Mouse (Mus musculus) heart, postnatal 10 days (tissue): ENCODE measurements at regions not wholly inside any gene's neighbourhood (a gene's known extent, or its start where the extent isn't known, plus 50 kb on each side); places are given as distances from the start of the nearest gene placed in this dataset.
"Not testable (repeated sequence)": the region's sequence is repeated elsewhere in the genome, so short reads cannot be mapped to it uniquely, and the experiment has no call there.

Experiments
- DNase-seq, 2 experiments: peaks; one replicate each; pipeline ENCODE4 v3.0.0; 2021
- intact Hi-C: fragments of 180-260 bp; cut with DNase I; formaldehyde crosslinking; loops from one replicate; pipeline ENCODE4 v1.15.1; 2025

DNA sequence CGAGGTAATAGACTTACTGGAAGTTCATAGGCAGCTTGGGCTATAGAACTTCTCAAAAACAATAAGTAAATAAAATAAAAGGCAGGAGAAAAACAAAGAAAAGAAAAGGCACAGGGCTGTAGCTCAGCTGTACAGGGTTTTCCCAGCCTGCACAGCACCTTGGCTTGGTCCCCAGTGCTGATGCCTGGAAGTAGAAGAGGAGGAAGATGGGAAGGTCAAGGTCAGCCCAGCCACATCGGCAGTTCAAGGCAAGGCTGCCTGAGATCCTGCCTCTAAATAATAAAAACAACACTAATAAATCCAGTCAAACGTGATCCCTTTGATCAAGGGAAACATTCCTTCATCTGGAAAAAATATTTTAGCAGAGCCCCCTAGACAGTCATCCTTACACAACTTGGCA lies 103.1 kb downstream of the Cenpf start:
- intact Hi-C loops, result no loop called here
- no peak for DNase-seq

DNA sequence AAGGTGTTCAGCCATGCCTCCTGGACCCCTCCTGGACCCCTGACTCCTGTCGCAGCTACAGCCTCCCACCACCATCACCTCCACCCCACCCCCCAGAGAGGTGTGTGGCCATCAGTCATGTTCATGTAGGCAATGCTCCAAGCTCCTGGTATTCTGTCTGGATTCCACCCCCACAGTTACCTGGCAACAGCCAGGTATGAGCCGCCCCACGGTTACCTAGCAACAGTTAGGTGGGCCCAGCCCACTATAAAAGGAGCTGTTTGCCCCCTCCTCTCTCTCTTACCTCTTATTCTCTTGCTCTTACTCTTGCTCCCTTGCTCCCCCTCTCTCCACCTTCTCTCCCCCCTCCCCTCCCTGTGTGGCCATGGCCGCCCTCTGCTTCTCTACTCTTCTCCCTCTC lies 106.5 kb downstream of the Cenpf start:
- DNase-seq, result no peak
- intact Hi-C loops, result no loop called here

DNA sequence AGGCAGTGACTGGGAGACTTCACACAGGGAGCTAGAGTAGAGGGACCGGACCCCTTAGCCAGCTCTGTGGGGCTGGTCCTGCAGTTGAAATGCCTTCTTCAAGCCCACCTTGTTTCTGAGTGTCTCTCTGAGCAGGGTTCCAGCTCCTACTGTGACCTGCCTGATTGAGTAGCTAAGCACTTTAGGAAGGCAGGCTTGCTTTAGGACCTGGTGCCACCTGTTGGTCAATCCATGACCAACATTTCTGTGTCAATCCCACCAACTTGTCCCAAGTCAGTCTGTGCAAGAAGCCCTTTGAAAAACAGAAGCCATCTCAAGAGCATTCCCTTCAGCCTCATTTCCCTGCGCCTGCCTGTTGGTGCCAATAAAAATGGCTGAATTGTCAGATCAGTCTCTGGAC lies 108.5 kb downstream of the Cenpf start:
- intact Hi-C loops, result loop anchor here (1.0 to 5.0 kb wide), 3 partner anchors 262 to 551 kb away; no protein-coding TSS in a partner anchor
- peak; percentile 68 to 74 for DNase-seq

DNA sequence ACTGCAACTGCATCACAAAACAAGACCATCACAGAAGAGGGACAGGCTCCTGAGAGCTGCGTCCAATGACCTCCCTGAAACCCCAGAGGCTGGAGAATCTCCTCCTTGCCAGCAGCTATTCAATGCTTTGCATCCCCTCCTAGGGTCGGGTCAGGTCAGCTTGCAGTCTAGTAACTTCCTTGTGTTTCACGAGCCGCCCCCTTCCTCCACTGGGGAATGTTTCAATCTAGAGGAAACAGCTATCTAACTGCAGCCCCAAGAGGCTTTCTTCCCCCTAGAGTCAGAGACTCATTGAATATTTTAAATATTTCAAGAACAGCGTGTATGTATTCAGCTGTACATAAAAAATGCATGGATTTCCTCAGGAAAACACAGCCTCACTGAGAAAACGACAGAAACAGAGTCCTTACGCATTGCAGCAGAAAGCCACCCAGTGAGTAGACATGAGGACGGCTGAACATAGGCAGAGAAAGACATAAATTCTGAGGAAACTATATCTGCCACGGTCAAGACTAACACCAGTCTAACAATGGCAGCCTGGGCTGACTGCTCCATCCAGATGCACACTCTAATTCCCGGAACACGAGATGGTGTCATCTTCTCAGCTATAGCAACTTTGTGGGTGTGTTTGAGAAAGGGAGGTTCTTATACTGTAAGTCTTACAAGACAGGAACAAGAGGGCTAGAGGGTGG lies 111.4 kb downstream of the Cenpf start:
- intact Hi-C loops, result loop anchor here (5.0 kb wide), 2 partner anchors 259 to 329 kb away; no protein-coding TSS in a partner anchor

DNA sequence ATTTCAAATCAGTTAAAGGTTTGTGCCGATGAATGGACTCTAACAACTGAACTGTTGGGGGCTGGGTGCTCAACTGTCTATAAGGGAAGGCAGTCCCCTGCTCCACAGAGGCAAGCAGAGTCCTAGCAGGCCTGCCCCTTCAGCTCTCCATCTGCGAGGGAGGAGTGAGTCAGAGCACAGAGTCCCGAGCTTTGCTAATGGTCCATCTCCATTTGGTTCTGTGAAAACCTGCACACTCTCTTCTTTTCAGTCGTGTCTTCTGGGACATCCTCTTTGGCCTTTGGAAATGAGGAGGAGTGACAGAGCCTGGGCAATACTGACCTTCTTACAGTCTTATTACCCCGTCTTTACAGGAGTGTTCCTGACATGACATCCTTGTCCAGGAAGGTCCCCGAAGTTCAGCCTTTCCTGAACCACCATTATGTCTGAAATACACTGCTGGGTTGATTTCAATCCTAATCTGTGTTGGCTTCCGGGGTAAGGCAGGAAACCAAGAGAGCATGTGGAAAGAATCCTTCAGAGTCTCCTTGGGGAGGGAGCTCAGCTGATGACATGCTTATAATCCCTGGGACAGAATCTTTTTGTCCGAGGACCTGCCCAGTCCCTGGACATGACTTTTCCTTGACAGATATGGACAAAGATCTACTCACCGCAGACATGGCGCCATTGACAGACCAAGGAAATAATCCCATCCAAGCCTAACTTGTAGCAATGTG lies 112.2 kb downstream of the Cenpf start:
- DNase-seq, result peak; percentile 51 to 64
- intact Hi-C loops, result loop anchor here (5.0 kb wide), 2 partner anchors 258 to 328 kb away; no protein-coding TSS in a partner anchor

More for the DNA sequence above, 111.4 kb downstream of the Cenpf start:
- DNase-seq, result peak; percentile 67 to 71

DNA sequence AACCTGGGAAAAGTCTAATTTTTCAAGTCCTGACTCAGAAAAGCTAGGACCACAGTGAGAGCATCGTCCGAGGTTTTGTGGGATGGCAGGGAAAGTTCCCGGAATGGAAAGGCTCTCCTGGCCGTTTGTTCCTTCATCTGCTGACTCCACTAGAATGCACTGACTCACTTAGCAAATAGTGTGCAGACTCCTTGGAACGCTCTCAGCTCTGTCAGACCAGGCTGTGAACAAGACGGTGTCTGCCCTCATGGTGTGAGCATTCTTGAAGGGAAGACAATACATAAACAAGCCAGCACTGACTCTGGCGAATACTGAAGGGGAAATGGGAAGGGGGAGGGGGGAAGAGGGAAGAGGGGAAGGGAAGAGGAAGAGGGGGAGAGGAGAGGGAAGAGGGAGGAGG lies 121.4 kb downstream of the Cenpf start:
- intact Hi-C loops, result no loop called here

DNA sequence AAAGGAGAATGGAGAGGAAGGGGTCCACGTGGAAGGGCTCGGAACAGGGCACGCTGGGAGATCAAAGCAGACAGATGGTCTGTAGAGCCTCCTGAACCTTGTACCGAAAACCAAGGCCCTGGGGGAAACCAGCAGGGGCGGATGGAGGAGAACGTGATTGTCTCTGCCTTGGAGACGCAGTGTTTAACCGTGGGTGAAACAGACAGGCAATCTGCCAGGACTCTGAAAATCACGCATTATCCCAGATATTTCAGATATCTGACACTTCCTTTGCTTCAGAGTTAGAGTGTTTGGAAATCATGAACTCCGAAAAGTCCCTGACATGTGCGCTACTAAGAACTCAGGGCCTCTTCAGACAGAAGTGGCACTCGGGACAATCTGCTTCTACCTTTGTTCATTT lies 126.1 kb downstream of the Cenpf start:
- DNase-seq, result no peak
- intact Hi-C loops, result no loop called here

More for the DNA sequence above, 121.4 kb downstream of the Cenpf start:
- no peak for DNase-seq

DNA sequence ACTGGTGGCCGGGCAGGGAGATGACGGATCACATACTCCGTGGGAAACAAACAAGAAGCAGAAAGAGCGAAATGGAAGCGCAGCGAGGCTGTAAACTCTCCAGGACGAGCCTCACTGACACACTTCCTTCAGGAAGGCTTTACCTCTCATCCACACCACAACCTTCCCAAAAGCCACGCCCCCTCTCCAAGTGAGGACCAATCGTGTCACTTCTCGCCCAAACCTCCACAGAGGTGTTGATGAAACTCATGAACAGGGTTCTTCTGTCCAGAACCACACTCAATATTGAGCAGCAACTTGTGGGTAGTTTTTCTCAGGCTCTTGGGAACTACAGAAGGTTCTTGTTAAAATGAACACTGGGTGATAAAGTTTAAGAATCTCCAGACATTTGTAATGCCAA lies 127.3 kb downstream of the Cenpf start:
- no peak for DNase-seq
- intact Hi-C loops, result no loop called here

DNA sequence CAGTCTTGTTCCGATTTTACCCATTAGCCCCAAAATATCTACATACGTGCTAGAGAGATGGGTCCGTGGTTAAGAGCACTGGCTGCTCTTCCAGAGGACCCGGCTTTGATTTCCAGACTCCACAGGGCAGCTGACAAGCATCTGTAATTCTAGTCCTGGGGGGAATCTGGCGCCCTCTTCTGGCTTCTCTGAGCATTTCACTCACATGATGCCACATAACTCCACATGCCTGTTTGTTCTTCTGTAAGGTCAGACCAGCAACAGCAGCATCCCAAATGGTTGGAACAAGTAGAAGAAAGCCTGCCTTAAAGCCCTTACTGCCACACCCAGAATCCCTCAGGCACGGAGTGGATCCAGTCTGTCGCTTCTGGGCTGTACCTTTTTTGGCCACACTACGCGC lies 137.0 kb downstream of the Cenpf start:
- intact Hi-C loops, result no loop called here
- no peak for DNase-seq

DNA sequence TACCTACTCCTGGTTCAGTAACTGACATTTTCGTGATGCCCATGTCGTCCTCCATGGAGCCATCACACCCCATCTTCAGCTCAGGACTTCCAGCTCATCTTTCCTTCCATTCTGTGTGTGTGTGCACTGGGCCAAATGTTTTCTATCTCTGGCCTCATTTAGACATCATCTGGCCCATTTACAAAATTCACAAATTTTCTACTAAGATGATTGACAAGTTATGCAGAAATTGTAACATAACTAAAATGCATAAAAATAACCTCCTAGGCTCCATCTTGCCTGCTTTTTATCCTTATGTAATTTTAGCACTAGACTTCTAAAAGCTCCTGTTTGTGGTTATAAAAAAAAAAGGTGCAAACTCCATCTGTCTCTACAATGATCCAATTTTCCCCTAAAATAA lies 130.8 kb upstream of the Kcnk2 start:
- intact Hi-C loops, result no loop called here

DNA sequence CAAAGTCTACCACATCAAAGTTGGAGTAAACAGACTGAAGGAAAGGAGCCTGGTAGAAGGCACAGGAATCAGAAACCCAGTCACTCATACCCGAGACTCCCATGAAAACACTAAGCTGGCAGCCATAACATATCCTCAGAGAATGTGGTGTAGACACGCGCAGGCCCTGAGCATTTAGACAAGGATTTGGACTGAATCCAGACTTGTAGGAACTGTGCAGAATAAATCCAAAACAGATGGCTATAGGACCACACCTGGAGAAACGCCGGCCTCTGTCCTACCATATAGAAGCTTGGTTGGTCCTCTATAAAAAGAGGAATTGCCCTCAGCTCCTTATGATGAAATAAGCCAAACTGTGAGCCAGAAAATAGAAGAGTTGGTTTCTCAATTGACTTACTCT lies 124.3 kb upstream of the Kcnk2 start:
- intact Hi-C loops, result no loop called here
- no peak for DNase-seq

More for the DNA sequence above, 130.8 kb upstream of the Kcnk2 start:
- DNase-seq, result no peak

DNA sequence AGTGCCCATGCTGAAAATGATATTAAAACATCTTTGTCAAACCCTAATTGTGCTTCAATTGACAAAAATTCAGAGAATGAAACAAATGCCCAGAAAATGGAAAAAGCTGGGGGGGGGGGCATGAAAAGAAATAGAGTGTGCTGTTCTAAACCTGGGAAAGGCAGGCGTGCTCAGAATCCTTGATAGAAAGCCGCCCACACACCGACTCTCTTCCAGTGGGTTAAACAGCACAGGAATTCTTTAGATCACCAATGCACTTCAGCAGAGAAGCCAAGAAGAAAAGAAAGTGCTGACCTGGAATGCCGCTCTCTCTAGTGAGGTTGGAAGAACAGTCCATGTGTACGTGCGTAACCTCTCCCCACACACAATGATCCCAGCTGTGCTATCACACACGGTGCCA lies 113.4 kb upstream of the Kcnk2 start:
- DNase-seq, result no peak
- intact Hi-C loops, result no loop called here

DNA sequence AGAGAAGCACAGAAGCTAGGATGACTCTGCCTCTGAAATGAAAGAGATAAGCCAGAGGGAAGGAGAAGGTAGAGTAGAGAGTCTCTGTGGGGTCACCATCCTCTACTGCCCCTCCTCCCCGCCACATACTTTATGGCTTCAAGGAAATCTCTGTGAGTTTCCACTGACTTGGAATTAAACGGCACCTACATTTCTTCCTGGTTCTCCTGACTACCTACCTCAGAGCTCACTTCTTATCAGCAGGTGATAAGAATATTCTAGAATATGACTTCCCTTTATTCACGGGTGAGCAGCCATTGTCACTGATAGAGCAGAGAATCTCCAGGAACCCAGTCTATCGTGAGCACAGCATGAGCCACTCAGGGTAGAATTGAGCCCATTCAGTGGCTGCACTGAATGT lies 111.3 kb upstream of the Kcnk2 start:
- intact Hi-C loops, result no loop called here
- DNase-seq, result no peak

DNA sequence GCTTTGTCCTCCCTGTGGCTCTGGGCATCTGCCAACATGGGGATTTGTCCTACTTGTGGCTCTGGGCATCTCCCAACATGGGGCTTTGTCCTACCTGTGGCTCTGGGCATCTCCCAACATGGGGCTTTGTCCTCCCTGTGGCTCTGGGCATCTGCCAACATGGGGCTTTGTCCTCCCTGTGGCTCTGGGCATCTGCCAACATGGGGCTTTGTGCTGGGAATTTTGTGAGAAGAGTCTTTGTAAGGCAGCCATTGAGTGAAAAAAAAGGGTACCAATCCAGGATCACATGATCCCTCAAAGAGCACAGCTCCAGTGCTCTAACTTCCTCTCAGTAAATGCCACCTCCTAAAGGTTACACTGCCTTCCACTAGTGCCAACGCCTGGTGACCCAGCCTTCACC lies 105.2 kb upstream of the Kcnk2 start:
- DNase-seq, intact Hi-C loops: not testable (repeated sequence)

DNA sequence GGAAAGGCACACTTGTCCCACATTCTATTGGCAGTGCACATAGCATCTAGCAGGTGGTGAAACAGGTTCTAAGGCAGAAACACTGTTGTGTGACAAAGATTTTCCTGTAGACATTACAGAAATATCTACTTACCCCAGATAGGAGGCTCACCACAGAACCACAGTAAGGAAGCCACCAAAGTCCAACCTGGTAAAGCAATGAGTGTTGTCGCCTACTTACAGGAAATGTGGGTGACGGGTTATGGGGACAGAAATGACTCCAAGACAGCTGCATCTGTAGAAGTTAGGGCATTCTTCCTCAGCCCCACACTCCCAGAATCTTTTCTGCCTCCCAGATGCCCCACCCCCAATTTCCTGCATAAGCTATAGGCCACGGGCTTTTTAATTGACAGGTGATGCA lies 97.6 kb upstream of the Kcnk2 start:
- intact Hi-C loops, result no loop called here
- DNase-seq, result no peak

DNA sequence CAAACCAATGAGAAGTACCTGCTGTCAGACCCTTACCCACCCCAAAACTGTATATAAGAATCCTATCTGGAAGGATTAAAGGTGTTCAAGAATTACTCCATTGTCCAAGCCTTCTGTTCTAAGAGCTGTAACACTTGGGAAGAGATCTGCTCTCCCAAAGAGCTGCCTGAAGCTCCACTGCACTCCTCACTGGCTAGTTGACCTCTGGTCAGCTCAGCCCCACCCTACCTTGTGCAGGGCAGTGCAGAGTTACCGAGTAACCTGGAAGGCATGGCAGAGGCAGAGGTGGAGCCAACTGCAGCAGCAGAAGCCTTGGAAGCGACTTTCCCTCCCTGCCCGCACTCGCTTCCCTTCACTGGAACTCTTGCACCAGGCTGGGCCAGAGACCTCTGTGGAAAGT lies 97.1 kb upstream of the Kcnk2 start:
- intact Hi-C loops, result no loop called here

DNA sequence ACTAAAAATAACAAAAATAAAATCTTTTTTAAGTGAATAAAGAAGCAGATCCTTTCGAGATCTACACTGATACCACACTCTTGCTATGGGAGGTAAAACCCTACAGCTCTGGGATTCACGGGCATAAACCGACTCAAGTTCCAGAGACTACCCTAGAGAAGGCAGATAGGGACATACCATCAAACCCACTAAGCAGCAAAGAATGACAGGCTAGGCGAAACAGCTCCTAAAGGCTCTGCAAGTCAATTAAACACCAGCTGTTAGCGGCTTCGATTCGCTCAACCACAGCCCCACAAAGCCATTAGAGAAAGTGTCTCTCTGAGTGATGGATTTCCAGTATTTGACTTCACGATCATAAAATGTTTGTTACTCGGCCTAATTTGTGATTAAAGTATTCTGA lies 95.0 kb upstream of the Kcnk2 start:
- intact Hi-C loops, result no loop called here
- no peak for DNase-seq

More for the DNA sequence above, 97.1 kb upstream of the Kcnk2 start:
- no peak for DNase-seq

DNA sequence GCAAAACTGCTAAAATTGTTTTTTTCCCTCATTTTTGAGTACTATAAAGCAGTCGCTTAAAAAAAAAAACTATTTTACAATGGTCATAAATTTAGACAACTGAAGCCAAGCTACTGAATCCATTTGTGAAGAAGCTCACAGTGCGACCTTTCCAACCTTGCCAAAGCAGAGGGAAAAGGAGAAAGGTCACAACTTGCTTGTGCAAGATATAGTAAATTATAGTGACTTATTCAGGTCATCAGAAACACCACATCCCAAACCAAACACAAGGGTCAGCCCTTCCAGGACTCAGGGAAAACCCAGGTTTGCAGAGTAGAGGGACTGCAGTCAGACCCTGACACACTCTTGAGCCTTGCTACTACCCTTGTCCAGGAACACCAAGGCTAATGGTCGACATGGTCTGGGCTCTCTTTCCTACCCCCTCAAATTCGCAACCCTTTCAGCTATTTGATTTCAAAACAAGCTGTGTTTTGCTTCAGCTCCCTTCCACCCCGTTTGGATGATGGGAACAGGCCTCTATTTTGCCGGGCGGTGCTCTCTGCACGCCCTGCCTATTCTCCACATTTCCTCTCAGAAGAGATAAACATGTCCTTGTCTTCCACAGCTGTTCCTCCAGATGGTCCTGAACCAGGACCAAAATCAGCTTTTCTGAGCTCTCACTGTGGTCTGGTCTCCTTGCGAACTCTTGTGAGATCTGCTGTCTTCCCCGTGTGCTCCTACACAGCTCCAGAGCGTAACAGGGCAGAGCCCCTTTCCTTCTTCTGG lies 93.5 kb upstream of the Kcnk2 start:
- intact Hi-C loops, result no loop called here
- DNase-seq, result peak; percentile 68 to 73

DNA sequence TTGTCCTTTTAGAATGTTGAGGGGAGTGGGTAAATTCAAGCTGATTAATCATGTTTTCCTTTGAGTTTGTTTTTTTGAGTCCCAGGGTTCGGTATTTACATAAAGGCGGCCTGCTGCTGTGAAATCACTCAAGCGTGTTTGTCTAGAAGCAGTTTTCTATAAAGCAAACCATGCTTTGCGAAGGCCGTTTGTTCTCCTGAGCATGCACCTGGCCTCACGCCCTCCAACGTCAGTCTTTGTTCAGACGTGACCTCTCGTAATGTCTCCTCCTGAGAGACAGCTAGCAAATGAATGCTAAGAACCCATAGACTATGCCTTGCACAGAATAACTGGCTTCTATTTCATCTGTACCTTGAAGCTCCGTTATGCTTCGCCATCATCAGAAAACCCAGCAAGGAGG lies 92.8 kb upstream of the Kcnk2 start:
- intact Hi-C loops, result no loop called here
- no peak for DNase-seq

DNA sequence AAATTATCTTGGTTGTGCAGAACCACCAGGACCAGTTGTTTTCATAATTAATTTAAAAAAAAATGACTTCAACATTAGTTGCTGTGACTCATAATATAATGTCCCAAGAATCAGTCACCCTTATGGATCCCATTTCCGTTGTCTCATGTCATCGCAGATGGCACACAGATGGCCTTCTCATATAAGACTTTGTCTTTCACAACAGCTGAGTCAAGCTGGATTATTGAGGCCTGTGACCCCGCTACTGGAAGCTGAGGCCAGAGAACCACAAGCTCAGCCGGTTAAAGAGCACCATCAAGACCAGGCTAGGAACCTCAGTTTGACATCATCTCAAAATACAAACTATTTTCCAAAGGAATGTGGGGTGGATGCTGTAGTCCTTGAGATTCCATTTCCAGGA lies 83.3 kb upstream of the Kcnk2 start:
- DNase-seq, result peak; percentile 19 to 24

DNA sequence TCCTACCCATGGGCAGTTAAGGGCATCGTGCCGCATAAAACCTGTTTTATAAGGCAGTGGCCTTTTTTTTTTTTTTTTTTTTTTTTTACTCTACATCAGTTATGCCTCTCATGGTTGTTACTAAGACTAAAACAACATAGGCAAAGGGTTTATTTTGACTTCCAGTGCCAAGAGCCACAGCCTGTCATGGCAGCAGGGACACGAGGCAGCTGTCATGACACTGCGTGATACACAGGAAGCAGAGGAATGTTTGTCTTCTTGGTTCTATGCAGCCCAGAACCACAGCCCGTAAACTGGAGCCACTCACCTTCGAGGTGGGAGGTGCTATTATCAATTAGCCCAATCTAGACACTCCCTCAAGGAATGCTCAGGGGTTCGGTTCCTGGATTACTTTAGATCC lies 81.3 kb upstream of the Kcnk2 start:
- DNase-seq, result no peak
- intact Hi-C loops, result no loop called here

More for the DNA sequence above, 83.3 kb upstream of the Kcnk2 start:
- intact Hi-C loops, result no loop called here

DNA sequence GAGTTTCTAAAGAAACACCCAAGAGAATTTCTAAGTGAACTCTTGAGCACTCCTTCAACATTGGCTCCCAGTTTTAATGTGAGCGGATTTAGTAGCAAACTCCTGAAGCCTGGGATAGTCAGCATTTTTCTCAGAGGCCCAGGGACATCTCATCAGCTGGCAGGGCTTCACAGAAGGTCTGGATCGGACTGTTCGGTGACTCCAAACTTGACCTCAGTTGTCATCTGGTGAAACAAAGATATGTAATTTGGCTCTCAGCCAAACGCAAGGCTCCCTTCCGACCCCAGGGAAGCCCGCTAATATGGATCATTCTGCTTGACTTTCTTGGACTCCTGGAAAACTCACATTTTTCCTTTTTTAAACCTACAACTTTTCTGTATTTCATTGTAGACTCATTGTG lies 76.0 kb upstream of the Kcnk2 start:
- intact Hi-C loops, result no loop called here

More for the DNA sequence above, 76.0 kb upstream of the Kcnk2 start:
- DNase-seq, result no peak
